Mouse (Mus musculus) spleen, embryonic (tissue): ENCODE measurements around the gene H1foo.

Source experiments
- CTCF ChIA-PET: fragments of 350-600 bp; sonication (Branson Sonifier 250); formaldehyde crosslinking; loops from one replicate; lab custom pipeline; 2022; lab: Charles Lee

The H1foo gene

GRCm38 (mm10) chr6:115927292-115928242, 17.2 kb upstream of the H1foo start:
- CTCF ChIA-PET: interaction anchor here (0.6 kb wide), 1 partner anchor 157 kb away, joined by 3 read pairs; no protein-coding TSS in a partner anchor

- CTCF ChIA-PET: no interaction called here
These were observed 14.7 kb upstream of the H1foo start for GRCm38 (mm10) chr6:115930018-115930417.

GRCm38 (mm10) chr6:115931639-115932038, 13.1 kb upstream of the H1foo start, which contains the start of gene Rho:
TSS of gene Rho (plus strand) at chr6:115931748.
- CTCF ChIA-PET: interaction anchor here (0.6 kb wide), 1 partner anchor 134 kb away, joined by 6 read pairs; no protein-coding TSS in a partner anchor

- CTCF ChIA-PET: interaction anchor here (0.6 kb wide), 2 partner anchors 133 to 222 kb away, joined by 3 to 6 read pairs; no protein-coding TSS in a partner anchor
These were observed 12.3 kb upstream of the H1foo start for GRCm38 (mm10) chr6:115932391-115932790.

- CTCF ChIA-PET: no interaction called here
These were observed 9.2 kb upstream of the H1foo start for GRCm38 (mm10) chr6:115935544-115935943.

- CTCF ChIA-PET: no interaction called here
These were observed 6.7 kb upstream of the H1foo start for GRCm38 (mm10) chr6:115938011-115938410.

GRCm38 (mm10) chr6:115938798-115939197, 5.9 kb upstream of the H1foo start:
- CTCF ChIA-PET: no interaction called here

GRCm38 (mm10) chr6:115940603-115941002, 4.1 kb upstream of the H1foo start:
- CTCF ChIA-PET: no interaction called here

GRCm38 (mm10) chr6:115941128-115941527, 3.6 kb upstream of the H1foo start:
- CTCF ChIA-PET: no interaction called here

- CTCF ChIA-PET: interaction anchor here (0.5 kb wide), 1 partner anchor 145 kb away, joined by 6 read pairs; no protein-coding TSS in a partner anchor
These were observed 975 bp upstream of the H1foo start for GRCm38 (mm10) chr6:115943498-115944427.

- CTCF ChIA-PET: interaction anchor here (0.7 kb wide), 1 partner anchor 21 kb away, joined by 4 read pairs; no protein-coding TSS in a partner anchor
These were observed 895 bp downstream of the H1foo start for GRCm38 (mm10) chr6:115945633-115946032.

- CTCF ChIA-PET: no interaction called here
These were observed 1.7 kb downstream of the H1foo start for GRCm38 (mm10) chr6:115946389-115946788.

GRCm38 (mm10) chr6:115954506-115955074, 9.9 kb downstream of the H1foo start:
- CTCF ChIA-PET: no interaction called here

- CTCF ChIA-PET: no interaction called here
These were observed 10.4 kb downstream of the H1foo start for GRCm38 (mm10) chr6:115955169-115955568.

- CTCF ChIA-PET: no interaction called here
These were observed 10.9 kb downstream of the H1foo start for GRCm38 (mm10) chr6:115955664-115956063.

- CTCF ChIA-PET: interaction anchor here (0.6 kb wide), 1 partner anchor 110 kb away, joined by 3 read pairs; no protein-coding TSS in a partner anchor
These were observed 11.7 kb downstream of the H1foo start for GRCm38 (mm10) chr6:115956418-115956921.

- CTCF ChIA-PET: interaction anchor here (0.6 kb wide), 1 partner anchor 111 kb away, joined by 3 read pairs; no protein-coding TSS in a partner anchor
These were observed 12.3 kb downstream of the H1foo start for GRCm38 (mm10) chr6:115956922-115957601.

- CTCF ChIA-PET: no interaction called here
These were observed 12.9 kb downstream of the H1foo start for GRCm38 (mm10) chr6:115957681-115958080.

- CTCF ChIA-PET: no interaction called here
These were observed 13.7 kb downstream of the H1foo start for GRCm38 (mm10) chr6:115958445-115958844.

GRCm38 (mm10) chr6:115959151-115959691, 14.5 kb downstream of the H1foo start:
- CTCF ChIA-PET: interaction anchor here (0.6 kb wide), 1 partner anchor 365 kb away, joined by 11 read pairs; no protein-coding TSS in a partner anchor
